Mouse (Mus musculus) cerebellum, adult 18-20 months (tissue): ENCODE data around the gene Ttc28.
"Not testable (repeated sequence)": the region's sequence is repeated elsewhere in the genome, so short reads cannot be mapped to it uniquely, and the experiment has no call there.

ENCODE experiments used
- DNase-seq, 2 experiments: peaks; one replicate each; pipeline ENCODE4 v3.0.0; 2021

Gene Ttc28

DNA sequence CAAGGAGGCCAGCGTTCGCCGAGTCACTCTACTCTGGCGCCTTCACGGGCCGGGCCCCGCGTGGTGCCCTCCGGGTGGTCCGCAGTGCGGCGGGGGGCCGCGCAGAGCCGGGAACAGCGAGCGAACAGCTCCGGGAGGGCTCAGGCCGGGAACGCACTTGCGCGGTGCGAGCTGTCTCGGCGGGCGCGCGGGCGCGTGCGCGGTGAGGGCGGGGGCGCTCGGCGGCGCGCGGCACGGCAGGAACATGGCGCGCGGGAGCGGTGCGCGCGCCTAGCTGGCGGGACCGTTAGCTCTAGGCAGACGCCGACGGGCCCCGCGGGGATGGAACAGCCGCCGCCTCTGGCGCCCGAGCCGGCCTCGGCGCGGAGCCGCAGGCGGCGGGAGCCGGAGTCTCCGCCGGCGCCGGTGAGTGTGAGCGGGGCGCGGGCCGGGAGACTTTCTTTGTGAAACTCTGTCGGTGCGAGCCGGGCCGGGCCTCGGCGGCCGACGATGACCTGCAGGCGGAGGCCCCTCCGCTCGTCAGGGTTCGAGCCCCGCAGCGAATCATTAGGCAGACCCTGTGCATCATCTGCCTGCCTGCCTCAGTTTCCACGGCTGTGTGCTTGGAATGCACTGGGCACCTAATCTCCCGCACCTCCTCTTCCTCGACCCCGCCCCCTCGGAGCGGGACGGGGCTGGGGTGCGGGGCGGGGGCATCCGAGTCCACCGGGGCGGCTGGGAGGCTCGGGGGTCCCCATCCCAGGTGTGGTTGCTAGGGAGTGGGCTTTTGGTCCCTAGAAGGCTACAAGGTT lies at the start of gene Ttc28:
Gene Ttc28, plus strand, starts transcription at position 220 of the 791 bp plus-strand sequence.
- DNase-seq = peak; percentile 83 to 95

DNA sequence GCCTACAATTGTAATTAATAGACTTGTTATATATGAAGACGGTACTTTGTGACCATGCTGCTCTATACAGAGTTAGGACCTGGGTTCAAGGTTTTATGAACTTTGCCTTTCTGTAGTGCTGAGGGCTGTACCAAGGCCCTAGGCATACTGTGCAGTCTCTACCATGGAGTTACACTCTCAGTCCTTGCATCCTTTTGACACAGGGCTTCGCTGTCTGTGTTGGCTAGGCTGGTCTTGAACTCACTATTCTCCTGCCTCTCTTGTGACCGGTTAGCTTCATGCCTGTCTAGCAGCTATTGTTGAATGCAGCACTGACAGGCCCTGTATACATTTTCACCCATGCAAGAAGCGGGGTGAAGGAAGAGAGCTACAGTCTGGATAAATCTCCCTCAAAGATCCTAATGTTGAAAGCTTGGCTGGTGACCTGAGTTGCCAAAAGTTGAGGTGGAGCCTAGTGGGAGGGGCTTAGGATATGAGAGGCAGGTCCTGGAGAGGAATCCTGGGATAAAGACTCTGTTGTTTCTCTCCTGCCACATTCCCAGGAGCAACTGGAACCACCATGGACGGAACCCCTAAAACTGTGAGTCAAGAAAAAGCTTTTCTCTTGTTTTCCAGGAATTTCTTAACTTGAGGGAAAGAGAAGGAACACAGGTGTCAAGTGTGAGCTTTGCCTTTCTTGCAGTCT lies 48.4 kb upstream of the Ttc28 start:
- DNase-seq = no peak

GRCm38 (mm10) chr5:110835959-110836358 lies 43.6 kb upstream of the Ttc28 start:
- DNase-seq = peak in 1 of 2 experiments; percentile 26

DNA sequence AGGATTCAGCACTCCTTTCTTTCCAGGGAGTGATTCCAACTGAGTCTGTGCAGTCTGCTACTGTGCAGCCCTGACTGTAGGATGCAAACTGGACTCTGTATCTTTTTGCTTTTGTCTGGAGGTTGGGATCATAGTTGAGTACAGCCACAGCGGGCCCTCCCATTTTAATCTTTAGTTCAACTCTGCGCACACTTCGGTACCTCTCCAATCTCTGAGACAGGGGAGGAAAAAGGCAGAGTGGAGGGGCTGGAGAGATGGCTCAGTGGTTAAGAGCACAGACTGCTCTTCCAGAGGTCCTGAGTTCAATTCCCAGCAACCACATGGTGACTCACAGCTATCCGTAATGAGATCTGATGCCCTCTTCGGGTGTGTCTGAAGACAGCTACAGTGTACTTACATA lies 41.6 kb upstream of the Ttc28 start:
- DNase-seq = not testable (repeated sequence)

- no peak for DNase-seq
Measured at GRCm38 (mm10) chr5:110839038-110839677, 40.4 kb upstream of the Ttc28 start.

DNA sequence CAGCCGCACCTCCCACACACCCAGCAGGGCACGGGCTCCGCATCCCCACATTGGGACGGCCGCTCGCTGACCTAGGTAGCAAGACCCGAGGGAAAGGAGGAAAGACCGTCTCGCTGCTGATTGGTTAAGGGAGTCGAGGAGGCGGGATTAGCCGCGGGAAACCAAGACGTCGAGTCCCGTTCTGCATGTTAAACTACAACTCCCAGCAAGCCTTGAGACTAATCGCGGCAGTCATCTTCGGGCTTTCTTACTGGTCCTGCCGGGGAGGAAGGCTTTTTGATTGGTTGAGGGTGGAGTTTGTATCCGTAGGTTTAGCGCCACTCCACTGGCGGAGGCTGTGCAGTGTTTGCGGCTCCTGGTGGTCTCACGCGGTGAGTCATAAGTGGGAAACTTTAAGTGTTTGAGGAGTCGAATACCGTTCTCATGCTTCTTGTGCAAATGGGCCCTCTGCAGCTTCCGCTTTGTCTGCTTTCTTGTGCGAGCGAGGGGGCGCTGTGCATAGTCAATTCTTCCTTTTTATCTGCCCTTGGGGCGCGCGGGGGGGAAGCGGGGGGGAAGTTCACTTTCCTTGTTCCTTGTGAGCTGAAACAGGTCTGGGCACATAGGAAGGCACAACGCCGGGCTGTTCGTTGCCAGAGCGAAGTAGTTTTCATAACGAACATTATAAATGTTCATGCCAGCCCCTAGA lies 39.8 kb upstream of the Ttc28 start, which contains the start of the genes Hscb and Chek2:
Gene Hscb, minus strand, starts transcription at position 100 of the 688 bp plus-strand sequence.
Gene Chek2, plus strand, starts transcription at position 302 of the 688 bp plus-strand sequence.
- peak; percentile 98 to 100 for DNase-seq

DNA sequence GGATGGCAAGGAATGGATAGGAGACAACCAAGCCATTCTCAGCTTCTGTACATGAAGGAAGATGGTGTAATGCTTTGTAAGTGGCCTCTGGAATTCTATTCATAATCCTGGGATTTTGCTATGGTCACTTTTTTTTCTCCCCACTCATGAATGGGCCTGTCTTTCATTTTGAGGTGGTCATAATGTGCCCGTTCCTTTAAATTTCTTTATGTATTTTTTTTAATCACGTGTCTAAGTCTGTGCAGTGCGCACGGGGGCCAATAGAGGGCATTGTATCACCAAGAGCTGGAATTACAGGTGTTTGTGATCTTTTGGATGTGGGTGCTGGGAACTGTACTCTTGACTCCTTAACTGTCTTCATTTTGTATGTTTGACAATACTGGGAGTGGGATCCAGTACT lies 39.1 kb upstream of the Ttc28 start:
- DNase-seq = peak; percentile 45 to 55

- DNase-seq = peak in 1 of 2 experiments; percentile 13
Measured at GRCm38 (mm10) chr5:110841046-110841862, 38.3 kb upstream of the Ttc28 start.

GRCm38 (mm10) chr5:110852990-110853389 lies 26.6 kb upstream of the Ttc28 start:
- no peak for DNase-seq

DNA sequence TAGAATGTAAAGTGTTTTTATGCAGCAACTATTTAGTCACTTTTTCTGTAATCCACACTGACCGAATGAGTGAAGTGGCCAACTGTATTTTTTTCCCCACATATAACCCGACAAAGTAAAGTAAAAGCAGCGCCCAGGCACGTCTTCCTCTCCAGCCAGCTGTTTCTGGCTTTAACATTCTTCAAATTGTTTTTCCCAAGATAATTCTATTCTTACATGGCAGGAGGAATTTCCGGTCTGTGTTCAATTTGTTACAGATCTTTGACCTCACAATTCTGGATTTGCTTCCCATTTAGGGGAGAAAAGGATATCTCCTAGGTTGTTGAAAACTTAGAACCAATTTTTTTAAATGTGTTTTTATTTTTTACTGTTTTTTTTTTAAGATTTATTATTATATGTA lies 22.5 kb upstream of the Ttc28 start:
- DNase-seq = no peak

GRCm38 (mm10) chr5:110859013-110859650 lies 20.5 kb upstream of the Ttc28 start:
- peak; percentile 10 to 25 for DNase-seq

DNA sequence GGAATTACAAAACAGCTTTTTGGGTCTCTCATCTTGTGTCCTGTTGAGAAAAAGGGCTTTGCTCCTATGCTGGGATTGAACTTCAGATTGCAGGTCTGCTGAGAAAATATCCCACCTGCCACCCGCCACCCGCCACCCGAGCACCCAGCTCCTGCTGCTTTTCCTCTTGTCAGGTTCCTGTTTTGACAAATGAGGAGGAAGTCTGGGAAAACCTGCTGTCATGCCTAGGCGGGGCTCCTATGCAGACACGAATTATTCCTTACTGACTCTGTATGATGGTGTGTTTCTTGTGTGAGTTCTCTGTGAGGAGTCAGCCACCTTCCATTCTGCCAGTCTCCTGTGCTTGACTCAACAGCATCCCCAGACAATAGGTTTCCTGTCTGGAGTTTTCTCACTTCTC lies 19.2 kb upstream of the Ttc28 start:
- no peak for DNase-seq

DNA sequence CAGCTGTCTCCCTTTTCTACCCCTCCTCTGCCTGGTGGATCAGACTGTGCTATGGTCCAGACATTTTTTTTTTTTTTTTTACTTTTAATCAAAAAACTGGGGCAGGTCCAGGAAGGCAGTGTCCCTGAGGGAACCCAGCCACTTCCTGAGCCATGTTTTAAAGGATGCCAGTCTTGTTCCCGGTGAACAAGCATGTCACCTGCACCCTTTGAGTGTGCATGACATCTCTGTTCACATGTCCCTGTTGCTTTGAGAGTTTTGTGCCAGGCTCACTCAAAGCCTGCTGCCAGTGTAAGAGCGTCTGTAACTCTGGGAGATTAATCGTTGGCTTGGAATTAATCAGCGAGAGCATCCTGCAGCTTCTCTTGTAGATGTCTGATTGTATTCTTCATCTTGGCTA lies 11.1 kb upstream of the Ttc28 start:
- DNase-seq = no peak

DNA sequence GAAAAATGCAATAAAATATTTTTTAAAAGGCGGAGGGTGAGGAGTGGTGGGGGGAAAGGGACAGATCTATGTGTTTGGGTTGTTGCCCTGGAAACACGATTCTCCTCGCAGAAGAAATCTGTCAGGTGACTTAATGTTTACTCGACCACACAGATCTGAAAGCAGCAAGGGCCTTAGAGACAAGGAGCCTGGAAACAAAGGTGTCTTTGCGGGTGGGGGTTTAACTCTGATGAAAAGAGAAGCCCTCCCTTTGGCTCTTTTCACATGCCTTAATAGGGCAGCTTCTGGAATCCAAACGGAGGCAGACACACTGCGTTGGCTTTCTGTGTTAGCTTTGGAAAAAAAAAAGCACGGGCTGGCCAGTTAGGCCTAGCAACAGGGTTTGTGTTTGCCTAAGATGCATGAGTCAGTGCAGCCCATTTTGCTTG lies 10.3 kb upstream of the Ttc28 start:
- no peak for DNase-seq

GRCm38 (mm10) chr5:110873160-110873559 lies 6.4 kb upstream of the Ttc28 start:
- DNase-seq = no peak

GRCm38 (mm10) chr5:110874711-110875110 lies 4.9 kb upstream of the Ttc28 start:
- no peak for DNase-seq

DNA sequence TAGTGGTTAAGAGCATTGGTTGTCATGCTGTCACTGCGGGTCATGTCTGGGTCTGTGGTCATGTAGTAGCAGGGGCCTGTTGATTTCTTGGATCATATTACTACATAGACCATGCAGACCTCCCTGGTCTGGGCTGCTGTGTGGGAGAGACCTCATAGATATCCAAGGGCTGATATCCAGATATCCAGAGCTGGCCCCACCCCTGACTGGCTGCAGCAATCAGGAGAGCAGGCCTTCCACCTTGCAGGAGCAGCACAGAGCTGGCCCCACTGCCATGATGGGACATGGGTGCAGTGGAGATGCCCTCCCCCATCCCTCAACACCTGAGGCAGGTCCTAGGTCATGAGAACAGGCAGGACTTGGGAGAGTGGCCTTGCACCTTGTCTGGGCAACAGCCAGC lies 4.3 kb upstream of the Ttc28 start:
- no peak for DNase-seq

- no peak for DNase-seq
Measured at GRCm38 (mm10) chr5:110877666-110878505, 1.7 kb upstream of the Ttc28 start.

DNA sequence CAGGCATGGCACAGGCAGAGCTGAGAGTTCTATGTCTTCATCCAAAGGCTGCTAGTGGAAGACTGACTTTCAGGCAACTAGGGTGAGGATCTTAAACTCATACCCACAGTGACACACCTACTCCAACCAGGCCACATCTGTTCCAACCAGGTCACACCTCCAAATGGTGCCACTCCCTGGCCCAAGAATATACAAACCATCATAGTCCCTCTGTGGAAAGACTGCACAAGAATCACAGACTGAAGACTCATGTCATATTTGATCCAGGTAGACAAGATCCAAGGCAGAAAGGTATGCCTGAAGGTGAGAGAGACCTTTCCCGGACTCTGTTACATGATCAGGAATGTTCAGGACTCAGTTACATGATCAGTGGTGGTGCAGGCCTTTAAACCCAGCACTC lies 1.1 kb upstream of the Ttc28 start:
- DNase-seq = not testable (repeated sequence)

GRCm38 (mm10) chr5:110879042-110879441 lies 561 bp upstream of the Ttc28 start:
- no peak for DNase-seq

- DNase-seq = no peak
Measured at GRCm38 (mm10) chr5:110888596-110888995, 9.0 kb downstream of the Ttc28 start.
